Mouse (Mus musculus): ENCODE measurements around the gene St6galnac6. TPM values are rescaled to one million over a fixed set of nuclear protein-coding genes. Genes with fewer than 3 reads are reported as not detected.
A peak's percentile ranks its signal among the peaks of the same experiment; 100 is the strongest.

Gene St6galnac6
- polyA plus RNA-seq, 1 experiment from 2014 or later, result 7.4 TPM

- no peaks in the 10 kb centered on the region for H3K27me3 ChIP-seq (ENCODE audit: control insufficient read depth, insufficient read depth, low read length)
- H3K4me3 ChIP-seq (ENCODE audit: low read depth, low read length), result no peak overlapping the region
- ATAC-seq (ENCODE audit: insufficient number of reproducible peaks, insufficient read depth, low FRiP score, low read depth), result no peak
- H3K4me2 ChIP-seq (replicated peaks; ENCODE audit: low read depth, low read length), result no peak overlapping the region
- 63% methylated on average over 10 of the region's 10 CpGs for WGBS
- H3K36me3 ChIP-seq (ENCODE audit: control insufficient read depth, insufficient read depth, low read length), result peaks cover 3% of the 10 kb centered on the region; the same call in 1 of the 2 replicates
- H3K9me3 ChIP-seq (ENCODE audit: control insufficient read depth, low read depth, low read length), result no peaks in the 10 kb centered on the region
- no peak overlapping the region for H3K27ac ChIP-seq (ENCODE audit: low read length)
- H3K9ac ChIP-seq (replicated peaks; ENCODE audit: low read depth, low read length), result no peak overlapping the region
- H3K4me1 ChIP-seq (ENCODE audit: control insufficient read depth, insufficient read depth, low read length), result peaks cover 16% of the 10 kb centered on the region; the same call in 1 of the 2 replicates
Observed at GRCm38 (mm10) chr2:32590224-32590623, 9.3 kb upstream of the St6galnac6 start.

GRCm38 (mm10) chr2:32591249-32591648, 8.3 kb upstream of the St6galnac6 start:
- Histone ChIP-seq H3K27me3 (ENCODE audit: control insufficient read depth, insufficient read depth, low read length) (no peaks in the 10 kb centered on the region), H3K36me3 (ENCODE audit: control insufficient read depth, insufficient read depth, low read length) (peaks cover 3% of the 10 kb centered on the region; the same call in 1 of the 2 replicates), H3K9me3 (ENCODE audit: control insufficient read depth, low read depth, low read length) (no peaks in the 10 kb centered on the region), H3K4me2 (replicated peaks; ENCODE audit: low read depth, low read length) (no peak overlapping the region), H3K9ac (replicated peaks; ENCODE audit: low read depth, low read length) (no peak overlapping the region), H3K27ac (ENCODE audit: low read length) (no peak overlapping the region), H3K4me1 (ENCODE audit: control insufficient read depth, insufficient read depth, low read length) (peaks cover 16% of the 10 kb centered on the region; the same call in 1 of the 2 replicates), H3K4me3 (ENCODE audit: low read depth, low read length) (no peak overlapping the region)
- no peak for ATAC-seq (ENCODE audit: insufficient number of reproducible peaks, insufficient read depth, low FRiP score, low read depth)
- 68% methylated on average over 6 of the region's 6 CpGs for WGBS

GRCm38 (mm10) chr2:32596725-32597124, 2.8 kb upstream of the St6galnac6 start:
- H3K9me3 ChIP-seq (ENCODE audit: control insufficient read depth, low read depth, low read length), result no peaks in the 10 kb centered on the region
- H3K27me3 ChIP-seq (ENCODE audit: control insufficient read depth, insufficient read depth, low read length), result no peaks in the 10 kb centered on the region
- ATAC-seq (ENCODE audit: insufficient number of reproducible peaks, insufficient read depth, low FRiP score, low read depth), result no peak

GRCm38 (mm10) chr2:32597248-32597647, 2.3 kb upstream of the St6galnac6 start:
- Histone ChIP-seq H3K9ac (replicated peaks; ENCODE audit: low read depth, low read length) (no peak overlapping the region), H3K4me1 (ENCODE audit: control insufficient read depth, insufficient read depth, low read length) (no peaks in the 10 kb centered on the region), H3K27ac (ENCODE audit: low read length) (no peak overlapping the region), H3K27me3 (ENCODE audit: control insufficient read depth, insufficient read depth, low read length) (no peaks in the 10 kb centered on the region), H3K4me2 (replicated peaks; ENCODE audit: low read depth, low read length) (no peak overlapping the region), H3K4me3 (ENCODE audit: low read depth, low read length) (no peak overlapping the region), H3K9me3 (ENCODE audit: control insufficient read depth, low read depth, low read length) (no peaks in the 10 kb centered on the region), H3K36me3 (ENCODE audit: control insufficient read depth, insufficient read depth, low read length) (peaks cover 11% of the 10 kb centered on the region; the same call in 1 of the 2 replicates)
- no peak for ATAC-seq (ENCODE audit: insufficient number of reproducible peaks, insufficient read depth, low FRiP score, low read depth)
- WGBS, result 86% methylated on average over 5 of the region's 5 CpGs

More at GRCm38 (mm10) chr2:32596725-32597124, 2.8 kb upstream of the St6galnac6 start:
- 87% methylated on average over 13 of the region's 13 CpGs for WGBS
- H3K4me1 ChIP-seq (ENCODE audit: control insufficient read depth, insufficient read depth, low read length), result no peaks in the 10 kb centered on the region
- no peak overlapping the region for H3K9ac ChIP-seq (replicated peaks; ENCODE audit: low read depth, low read length)
- H3K4me2 ChIP-seq (replicated peaks; ENCODE audit: low read depth, low read length), result no peak overlapping the region
- peaks cover 11% of the 10 kb centered on the region; the same call in 1 of the 2 replicates for H3K36me3 ChIP-seq (ENCODE audit: control insufficient read depth, insufficient read depth, low read length)
- no peak overlapping the region for H3K27ac ChIP-seq (ENCODE audit: low read length)
- no peak overlapping the region for H3K4me3 ChIP-seq (ENCODE audit: low read depth, low read length)

GRCm38 (mm10) chr2:32597699-32598098, 1.8 kb upstream of the St6galnac6 start:
- Histone ChIP-seq H3K9ac (replicated peaks; ENCODE audit: low read depth, low read length) (no peak overlapping the region), H3K4me2 (replicated peaks; ENCODE audit: low read depth, low read length) (no peak overlapping the region), H3K36me3 (ENCODE audit: control insufficient read depth, insufficient read depth, low read length) (peaks cover 11% of the 10 kb centered on the region; the same call in 1 of the 2 replicates), H3K27me3 (ENCODE audit: control insufficient read depth, insufficient read depth, low read length) (no peaks in the 10 kb centered on the region), H3K9me3 (ENCODE audit: control insufficient read depth, low read depth, low read length) (no peaks in the 10 kb centered on the region), H3K4me3 (ENCODE audit: low read depth, low read length) (no peak overlapping the region), H3K27ac (ENCODE audit: low read length) (no peak overlapping the region), H3K4me1 (ENCODE audit: control insufficient read depth, insufficient read depth, low read length) (0 out of 2 replicates have a peak, but pooled peaks cover 4% of the 10 kb centered on the region)
- WGBS, result 91% methylated on average over 5 of the region's 5 CpGs
- ATAC-seq (ENCODE audit: insufficient number of reproducible peaks, insufficient read depth, low FRiP score, low read depth), result no peak

GRCm38 (mm10) chr2:32598506-32598905, 1.0 kb upstream of the St6galnac6 start:
- ATAC-seq (ENCODE audit: insufficient number of reproducible peaks, insufficient read depth, low FRiP score, low read depth), result no peak
- no peak overlapping the region for H3K4me3 ChIP-seq (ENCODE audit: low read depth, low read length)
- 90% methylated on average over 8 of the region's 8 CpGs for WGBS

GRCm38 (mm10) chr2:32601417-32602065, 2.0 kb downstream of the St6galnac6 start:
- no peak overlapping the region for H3K27ac ChIP-seq (ENCODE audit: low read length)
- H3K4me2 ChIP-seq (replicated peaks; ENCODE audit: low read depth, low read length), result no peak overlapping the region
- peaks cover 7% of the 10 kb centered on the region; the same call in 1 of the 2 replicates for H3K36me3 ChIP-seq (ENCODE audit: control insufficient read depth, insufficient read depth, low read length)
- ATAC-seq (ENCODE audit: insufficient number of reproducible peaks, insufficient read depth, low FRiP score, low read depth), result 0 out of 2 replicates have a peak, but pooled peaks have one; percentile 25
- H3K4me1 ChIP-seq (ENCODE audit: control insufficient read depth, insufficient read depth, low read length), result 0 out of 2 replicates have a peak, but pooled peaks cover 4% of the 10 kb centered on the region
- WGBS, result 46% methylated on average over 8 of the region's 8 CpGs
- H3K27me3 ChIP-seq (ENCODE audit: control insufficient read depth, insufficient read depth, low read length), result no peaks in the 10 kb centered on the region
- no peak overlapping the region for H3K4me3 ChIP-seq (ENCODE audit: low read depth, low read length)
- no peaks in the 10 kb centered on the region for H3K9me3 ChIP-seq (ENCODE audit: control insufficient read depth, low read depth, low read length)
- H3K9ac ChIP-seq (replicated peaks; ENCODE audit: low read depth, low read length), result no peak overlapping the region

More at GRCm38 (mm10) chr2:32598506-32598905, 1.0 kb upstream of the St6galnac6 start:
- Histone ChIP-seq H3K9ac (replicated peaks; ENCODE audit: low read depth, low read length) (no peak overlapping the region), H3K27me3 (ENCODE audit: control insufficient read depth, insufficient read depth, low read length) (no peaks in the 10 kb centered on the region), H3K27ac (ENCODE audit: low read length) (no peak overlapping the region), H3K4me2 (replicated peaks; ENCODE audit: low read depth, low read length) (no peak overlapping the region), H3K36me3 (ENCODE audit: control insufficient read depth, insufficient read depth, low read length) (peaks cover 11% of the 10 kb centered on the region; the same call in 1 of the 2 replicates), H3K9me3 (ENCODE audit: control insufficient read depth, low read depth, low read length) (no peaks in the 10 kb centered on the region), H3K4me1 (ENCODE audit: control insufficient read depth, insufficient read depth, low read length) (0 out of 2 replicates have a peak, but pooled peaks cover 4% of the 10 kb centered on the region)

- ATAC-seq (ENCODE audit: insufficient number of reproducible peaks, insufficient read depth, low FRiP score, low read depth), result peak; percentile 59; the same call in 1 of the 2 replicates
- Histone ChIP-seq H3K27me3 (ENCODE audit: control insufficient read depth, insufficient read depth, low read length) (no peaks in the 10 kb centered on the region), H3K9ac (replicated peaks; ENCODE audit: low read depth, low read length) (no peak overlapping the region), H3K4me3 (ENCODE audit: low read depth, low read length) (peak overlapping the region; percentile 24), H3K9me3 (ENCODE audit: control insufficient read depth, low read depth, low read length) (no peaks in the 10 kb centered on the region), H3K27ac (ENCODE audit: low read length) (peak overlapping the region; percentile 28; the same call in 1 of the 2 replicates), H3K4me2 (replicated peaks; ENCODE audit: low read depth, low read length) (peak overlapping the region; percentile 39), H3K4me1 (ENCODE audit: control insufficient read depth, insufficient read depth, low read length) (0 out of 2 replicates have a peak, but pooled peaks cover 4% of the 10 kb centered on the region), H3K36me3 (ENCODE audit: control insufficient read depth, insufficient read depth, low read length) (0 out of 2 replicates have a peak, but pooled peaks cover 1% of the 10 kb centered on the region)
- WGBS, result 2% methylated on average over 11 of the region's 11 CpGs
Observed at GRCm38 (mm10) chr2:32602600-32603054, 3.1 kb downstream of the St6galnac6 start.
